Mouse (Mus musculus): ENCODE results near the gene Slc43a2.

- TF ChIP-seq GATA1 (IDR thresholded peaks at IDR 0.05; ENCODE audit: borderline replicate concordance, low read length) (no peak), CTCF (IDR thresholded peaks at IDR 0.05; ENCODE audit: low read depth, low read length) (no peak), TAL1 (conservative IDR thresholded peaks at IDR 0.05; ENCODE audit: low read depth, low read length) (no peak)
These were observed 23.3 kb upstream of the Slc43a2 start for GRCm38 (mm10) chr11:75508162-75508561.

Data from G1E (cell line).